Mouse (Mus musculus) embryonic facial prominence, embryonic 15.5 days (tissue): ENCODE results near the gene Tmem127. TPM values are rescaled to one million over a fixed set of nuclear protein-coding genes. Genes with fewer than 3 reads are reported as not detected.
"Not testable (repeated sequence)": the region's sequence is repeated elsewhere in the genome, so short reads cannot be mapped to it uniquely, and the experiment has no call there.

ENCODE experiments used
- ATAC-seq: fragments of 200-750 bp; cut with Nextera tagmentation; 2 replicates; pipeline ENCODE4 v1.8.0; 2017; ENCODE audit warnings: low read depth, moderate TSS enrichment; ENCODE audit not compliant: insufficient number of reproducible peaks, low FRiP score, low TSS enrichment
- H3K27ac ChIP-seq: fragments of 300-500 bp; sonication (generic); replicated peaks from 2 replicates; pipeline ENCODE4 v1.5.1; 2015; ENCODE audit warnings: mild to moderate bottlenecking, inconsistent platforms
- H3K27me3 ChIP-seq: fragments of 300-500 bp; sonication (generic); 2 replicates; pipeline ENCODE4 v1.6.1; 2015; ENCODE audit warnings: inconsistent platforms
- H3K36me3 ChIP-seq: fragments of 300-500 bp; sonication (generic); 2 replicates; pipeline ENCODE4 v1.6.1; 2015; ENCODE audit warnings: mild to moderate bottlenecking, inconsistent platforms
- H3K4me1 ChIP-seq: fragments of 300-500 bp; sonication (generic); 2 replicates; pipeline ENCODE4 v1.6.1; 2015; ENCODE audit warnings: inconsistent platforms
- H3K4me2 ChIP-seq: fragments of 300-500 bp; sonication (generic); replicated peaks from 2 replicates; pipeline ENCODE4 v1.6.1; 2015; ENCODE audit warnings: mild to moderate bottlenecking, inconsistent platforms
- H3K4me3 ChIP-seq: fragments of 300-500 bp; sonication (generic); replicated peaks from 2 replicates; pipeline ENCODE4 v1.5.1; 2015; ENCODE audit warnings: mild to moderate bottlenecking, inconsistent platforms
- H3K9ac ChIP-seq: fragments of 300-500 bp; sonication (generic); 2 replicates; pipeline ENCODE4 v1.6.1; 2015; ENCODE audit warnings: inconsistent platforms
- H3K9me3 ChIP-seq: fragments of 300-500 bp; sonication (generic); replicated peaks from 2 replicates; pipeline ENCODE4 v1.6.1; 2016; ENCODE audit warnings: inconsistent platforms
- WGBS: fragments of 180-500 bp; shearing (Covaris S2); methylation state at CpG from one replicate; pipeline ENCODE4 v1.1.7; 2015; 5-methylcytosine and 5-hydroxymethylcytosine counted together
- polyA plus RNA-seq: library from polyadenylated mRNA; unstranded; fragments of >200 nt; fragmentation: Nextera tagmentation; extraction: Ambion mirVana; gene quantifications from 2 replicates; pipeline ENCODE4 v1.2.1, GENCODE M21; 2015

The Tmem127 gene
- polyA plus RNA-seq, 1 experiment from 2014 or later, result 30.3 TPM

DNA sequence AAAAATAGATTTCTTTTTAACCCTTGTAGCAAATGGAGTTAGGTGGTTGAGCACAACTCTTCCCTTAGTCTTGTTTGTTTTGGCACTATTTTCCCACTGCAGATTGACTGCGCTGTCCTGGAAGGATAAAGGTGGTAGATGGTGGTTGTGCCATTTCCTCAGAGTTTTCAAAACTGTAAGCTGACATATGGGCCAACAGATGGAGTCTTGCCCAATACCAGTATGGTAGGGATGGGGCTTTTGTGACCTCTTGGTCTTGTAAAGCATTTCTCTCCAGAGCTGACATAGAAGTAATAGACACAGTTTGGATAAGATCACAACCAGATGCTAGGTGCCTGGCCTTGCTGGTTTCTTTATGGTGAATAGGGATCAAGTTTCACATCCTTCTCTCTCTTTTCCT lies 50.3 kb downstream of the Tmem127 start:
- Histone ChIP-seq H3K4me1 (no peaks in the 10 kb centered on the region), H3K9ac (no peak overlapping the region), H3K4me2 (no peak overlapping the region), H3K27ac (no peak overlapping the region), H3K9me3 (no peaks in the 10 kb centered on the region), H3K27me3 (no peaks in the 10 kb centered on the region), H3K36me3 (peaks cover 74% of the 10 kb centered on the region), H3K4me3 (no peak overlapping the region)
- no peak for ATAC-seq
- WGBS, result 95% methylated on average over 1 of the region's 1 CpGs

DNA sequence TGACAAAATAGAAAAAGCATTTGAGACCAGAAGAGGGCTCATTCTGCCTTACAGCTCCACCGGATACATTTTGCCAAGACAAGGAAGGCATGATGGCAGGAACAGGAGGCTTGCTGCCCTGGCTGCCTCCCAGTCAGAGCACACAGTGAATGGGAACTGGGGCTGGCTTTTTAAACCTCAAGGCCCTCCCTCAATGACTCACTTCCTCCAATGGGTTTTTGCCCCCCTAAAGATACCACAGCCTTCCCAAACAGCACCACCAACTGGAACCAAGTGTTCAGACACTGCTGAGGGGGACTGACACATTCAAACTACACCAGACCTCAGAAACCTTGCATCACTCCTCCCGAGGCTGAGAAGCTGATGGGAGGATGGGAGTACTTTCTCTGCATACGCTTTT lies 53.0 kb downstream of the Tmem127 start:
- Histone ChIP-seq H3K27ac (no peak overlapping the region), H3K27me3 (no peaks in the 10 kb centered on the region), H3K9me3 (no peaks in the 10 kb centered on the region), H3K36me3 (peaks cover 51% of the 10 kb centered on the region), H3K9ac (no peak overlapping the region), H3K4me3 (no peak overlapping the region), H3K4me1 (no peaks in the 10 kb centered on the region), H3K4me2 (no peak overlapping the region)
- WGBS, result 72% methylated on average over 3 of the region's 3 CpGs
- no peak for ATAC-seq

DNA sequence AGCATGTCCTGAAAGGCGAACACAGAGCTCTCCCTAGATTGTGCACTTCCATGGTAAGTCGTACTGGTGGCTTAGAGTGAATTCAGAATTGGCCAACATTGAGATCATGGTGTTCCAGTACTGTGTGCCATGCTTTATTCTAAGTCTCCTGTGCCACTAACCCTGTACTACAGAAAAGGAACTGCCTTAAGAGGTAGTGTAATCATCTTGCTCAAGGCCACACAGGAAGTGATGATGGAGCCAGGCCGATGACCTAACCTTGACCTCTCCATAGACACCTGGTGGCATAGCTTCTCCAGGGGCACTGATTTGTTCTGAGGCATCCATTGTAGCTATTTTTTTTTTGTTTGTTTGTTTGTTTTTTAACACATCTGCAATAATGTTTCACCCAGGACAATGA lies 54.2 kb downstream of the Tmem127 start:
- Histone ChIP-seq H3K4me2 (no peak overlapping the region), H3K36me3 (peaks cover 40% of the 10 kb centered on the region), H3K4me1 (no peaks in the 10 kb centered on the region), H3K9me3 (no peaks in the 10 kb centered on the region), H3K9ac (no peak overlapping the region), H3K27ac (no peak overlapping the region), H3K27me3 (no peaks in the 10 kb centered on the region), H3K4me3 (no peak overlapping the region)
- 89% methylated on average over 3 of the region's 3 CpGs for WGBS
- ATAC-seq, result no peak

DNA sequence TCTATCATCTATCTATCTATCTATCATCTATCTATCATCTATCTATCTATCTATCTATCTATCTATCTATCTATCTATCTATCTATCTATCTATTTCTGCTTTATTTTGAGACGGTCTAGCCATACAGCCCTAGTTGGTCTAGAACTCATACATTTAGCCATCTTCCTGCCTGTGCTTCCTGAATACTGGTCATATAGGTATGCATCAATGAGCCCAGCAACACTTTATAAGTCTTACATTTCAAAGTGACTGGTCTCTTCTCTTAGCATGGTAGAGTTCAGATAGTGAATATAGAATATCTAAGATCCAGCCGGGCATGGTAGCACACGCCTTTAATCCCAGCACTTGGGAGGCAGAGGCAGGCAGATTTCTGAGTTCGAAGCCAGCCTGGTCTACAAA lies 56.5 kb downstream of the Tmem127 start:
- H3K4me2 ChIP-seq, H3K9me3 ChIP-seq, H3K4me1 ChIP-seq, H3K27me3 ChIP-seq, H3K27ac ChIP-seq, H3K4me3 ChIP-seq, H3K9ac ChIP-seq, ATAC-seq: not testable (repeated sequence)
- WGBS, result 94% methylated on average over 4 of the region's 4 CpGs
- H3K36me3 ChIP-seq, result peaks cover 17% of the 10 kb centered on the region

DNA sequence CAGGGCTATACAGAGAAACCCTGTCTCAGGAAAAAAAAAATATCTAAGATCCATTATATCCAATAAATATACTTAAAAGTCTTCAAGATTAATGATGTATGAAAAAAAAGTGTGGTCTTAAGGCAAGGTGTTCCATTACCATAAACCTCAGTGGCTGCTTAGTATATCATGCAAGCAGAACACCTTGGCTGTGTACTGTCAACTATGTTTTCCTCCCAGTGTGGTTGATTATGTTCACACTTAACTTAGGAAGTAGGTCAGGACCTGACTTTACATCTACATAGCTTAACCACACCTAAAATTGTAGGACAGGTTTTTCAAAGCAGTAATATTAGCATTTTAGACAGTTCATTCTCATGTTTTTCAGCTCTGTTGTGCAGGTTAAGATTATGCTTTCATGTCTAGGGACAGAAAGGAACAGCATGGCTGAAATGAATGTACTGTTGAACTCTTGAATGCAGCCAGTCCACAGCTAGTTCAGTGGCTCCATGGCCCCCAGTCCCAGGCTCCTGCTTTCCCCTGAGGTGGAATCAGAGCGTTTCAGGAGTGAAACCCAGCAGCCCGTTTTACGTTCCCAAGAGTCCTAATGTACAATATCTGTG lies 57.0 kb downstream of the Tmem127 start:
- no peak overlapping the region for H3K27ac ChIP-seq
- no peaks in the 10 kb centered on the region for H3K27me3 ChIP-seq
- H3K4me2 ChIP-seq, result no peak overlapping the region
- WGBS, result 88% methylated on average over 3 of the region's 3 CpGs
- H3K36me3 ChIP-seq, result peaks cover 11% of the 10 kb centered on the region
- H3K4me1 ChIP-seq, result no peaks in the 10 kb centered on the region
- no peaks in the 10 kb centered on the region for H3K9me3 ChIP-seq
- no peak overlapping the region for H3K4me3 ChIP-seq
- no peak for ATAC-seq
- H3K9ac ChIP-seq, result no peak overlapping the region

DNA sequence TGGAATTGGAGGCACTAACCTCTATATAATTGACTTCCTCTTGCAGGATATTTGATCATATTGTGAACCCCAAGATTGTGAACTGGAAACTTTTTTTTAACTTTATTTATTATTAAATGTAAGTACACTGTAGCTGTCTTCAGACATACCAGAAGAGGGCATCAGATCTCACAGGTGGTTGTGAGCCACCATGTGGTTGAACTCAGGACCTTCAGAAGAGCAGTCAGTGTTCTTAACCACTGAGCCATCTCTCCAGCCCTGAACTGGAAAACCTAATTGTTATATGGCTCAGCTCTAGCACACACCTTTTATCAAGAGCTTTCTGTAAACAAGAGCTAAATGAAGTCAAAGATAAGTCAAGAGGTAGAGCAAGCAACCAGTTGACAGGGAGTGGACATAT lies 58.4 kb downstream of the Tmem127 start:
- H3K27ac ChIP-seq, result no peak overlapping the region
- H3K4me3 ChIP-seq, result no peak overlapping the region
- no peaks in the 10 kb centered on the region for H3K4me1 ChIP-seq
- H3K27me3 ChIP-seq, result no peaks in the 10 kb centered on the region
- no peaks in the 10 kb centered on the region for H3K36me3 ChIP-seq
- H3K4me2 ChIP-seq, result no peak overlapping the region
- ATAC-seq, result no peak
- H3K9me3 ChIP-seq, result no peaks in the 10 kb centered on the region
- H3K9ac ChIP-seq, result no peak overlapping the region

DNA sequence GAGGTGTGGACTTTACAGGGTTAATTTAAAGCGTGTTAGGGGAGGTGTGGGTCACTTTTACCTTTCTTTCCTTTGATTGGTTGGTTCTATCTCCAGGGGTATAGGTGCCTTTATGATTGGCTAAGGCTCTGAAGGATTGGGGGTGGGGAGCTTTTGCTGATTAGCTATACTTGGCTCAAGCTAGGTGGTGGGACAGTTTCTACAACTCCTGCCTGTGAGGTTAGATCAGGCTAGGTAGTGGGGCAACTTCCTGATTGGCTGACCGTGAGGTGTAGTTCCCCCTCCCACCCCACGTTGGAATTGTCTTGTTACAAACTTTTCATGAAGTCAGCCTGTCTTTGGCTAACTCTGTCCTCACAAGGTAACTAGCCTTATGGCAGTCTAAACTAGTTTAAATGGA lies 59.5 kb downstream of the Tmem127 start:
- Histone ChIP-seq H3K27ac (no peak overlapping the region), H3K4me2 (no peak overlapping the region), H3K9me3 (no peaks in the 10 kb centered on the region), H3K4me3 (no peak overlapping the region), H3K4me1 (no peaks in the 10 kb centered on the region), H3K36me3 (no peaks in the 10 kb centered on the region), H3K27me3 (no peaks in the 10 kb centered on the region), H3K9ac (no peak overlapping the region)
- WGBS, result 37% methylated on average over 3 of the region's 3 CpGs
- ATAC-seq, result no peak

DNA sequence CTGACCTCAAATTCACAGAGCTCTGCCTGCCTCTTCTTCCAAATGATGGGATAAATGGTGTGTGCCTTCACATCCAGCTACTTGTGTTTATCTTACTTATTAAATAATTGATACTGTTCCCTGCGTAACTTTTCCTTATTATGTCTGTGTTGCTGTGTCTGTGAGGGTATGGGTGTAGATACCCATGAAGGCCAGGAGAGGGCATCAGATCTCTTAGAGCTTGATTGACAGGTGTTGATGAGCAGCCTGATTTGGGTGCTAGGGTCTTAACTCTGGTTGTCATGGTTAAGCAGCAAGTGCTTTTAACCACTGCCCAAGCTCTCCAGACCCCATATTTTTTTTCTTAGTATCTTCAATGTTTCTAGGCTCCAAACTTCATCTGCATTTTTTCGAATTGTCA lies 61.0 kb downstream of the Tmem127 start:
- no peak overlapping the region for H3K27ac ChIP-seq
- H3K4me3 ChIP-seq, result no peak overlapping the region
- ATAC-seq, result no peak
- no peaks in the 10 kb centered on the region for H3K27me3 ChIP-seq
- no peaks in the 10 kb centered on the region for H3K4me1 ChIP-seq
- H3K36me3 ChIP-seq, result no peaks in the 10 kb centered on the region
- no peak overlapping the region for H3K9ac ChIP-seq
- 86% methylated on average over 2 of the region's 2 CpGs for WGBS
- no peaks in the 10 kb centered on the region for H3K9me3 ChIP-seq
- H3K4me2 ChIP-seq, result no peak overlapping the region

DNA sequence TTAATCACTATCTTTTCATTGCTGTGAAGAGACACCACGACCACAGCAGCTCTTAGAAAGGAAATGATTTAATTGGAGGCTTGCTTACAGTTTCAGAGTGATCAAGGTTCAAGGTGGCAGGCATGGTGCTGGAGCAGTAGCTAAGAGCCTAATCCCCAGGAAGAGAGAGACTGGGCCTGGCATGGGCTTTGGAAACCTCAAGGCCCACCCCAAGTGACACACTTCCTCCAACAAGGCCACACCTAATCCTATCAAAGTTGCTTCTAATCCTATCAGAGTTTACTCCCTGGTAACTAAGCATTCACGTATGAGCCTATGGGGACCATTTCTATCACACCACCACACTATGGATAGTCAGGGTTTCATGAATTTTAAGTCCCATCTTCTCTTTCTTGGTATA lies 62.5 kb downstream of the Tmem127 start:
- Histone ChIP-seq H3K4me1 (no peaks in the 10 kb centered on the region), H3K36me3 (no peaks in the 10 kb centered on the region), H3K9ac (no peak overlapping the region), H3K4me3 (no peak overlapping the region), H3K27me3 (no peaks in the 10 kb centered on the region), H3K9me3 (no peaks in the 10 kb centered on the region), H3K4me2 (no peak overlapping the region), H3K27ac (no peak overlapping the region)
- WGBS, result 54% methylated on average over 2 of the region's 2 CpGs
- ATAC-seq, result no peak

DNA sequence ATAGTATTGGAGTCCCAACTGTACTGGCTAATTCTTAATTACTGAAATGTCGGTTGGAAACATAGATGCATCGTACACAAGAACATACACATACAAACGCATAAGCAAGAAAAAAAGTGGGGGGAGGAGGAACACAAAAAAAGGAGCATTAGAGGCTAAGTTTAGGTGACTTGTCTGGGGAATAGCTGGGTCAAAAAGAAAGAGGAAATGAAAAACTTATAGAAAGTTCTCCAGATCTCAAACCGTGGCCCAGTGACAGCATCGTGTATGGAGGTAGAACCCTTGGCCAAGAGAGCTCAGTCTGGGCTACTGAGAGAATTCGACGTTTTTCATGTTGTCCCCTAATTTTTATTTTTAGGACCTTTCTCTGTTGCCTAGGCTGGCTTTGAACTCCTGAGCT lies 63.0 kb downstream of the Tmem127 start:
- no peaks in the 10 kb centered on the region for H3K27me3 ChIP-seq
- no peak for ATAC-seq
- H3K36me3 ChIP-seq, result no peaks in the 10 kb centered on the region
- no peak overlapping the region for H3K9ac ChIP-seq
- H3K9me3 ChIP-seq, result no peaks in the 10 kb centered on the region
- no peak overlapping the region for H3K4me2 ChIP-seq
- WGBS, result 91% methylated on average over 7 of the region's 7 CpGs
- H3K4me1 ChIP-seq, result no peaks in the 10 kb centered on the region
- no peak overlapping the region for H3K4me3 ChIP-seq
- no peak overlapping the region for H3K27ac ChIP-seq
